Mouse (Mus musculus) adrenal gland, postnatal 14 days (tissue): ENCODE measurements around the gene Babam2. TPM values are rescaled to one million over a fixed set of nuclear protein-coding genes. Genes with fewer than 3 reads are reported as not detected.

Source experiments
- DNase-seq: peaks from one replicate; pipeline ENCODE4 v3.0.0; 2021; ENCODE audit warnings: mixed read lengths
- total RNA-seq: library from RNA; stranded (reverse); gene quantifications from 2 replicates; pipeline ENCODE4 v1.2.3, GENCODE M21; 2021

The Babam2 gene
- total RNA-seq, 1 experiment from 2014 or later, result 72.3 TPM

GRCm38 (mm10) chr5:31887590-31887989 is 190.1 kb downstream of the Babam2 start:
- DNase-seq, result no peak

DNA sequence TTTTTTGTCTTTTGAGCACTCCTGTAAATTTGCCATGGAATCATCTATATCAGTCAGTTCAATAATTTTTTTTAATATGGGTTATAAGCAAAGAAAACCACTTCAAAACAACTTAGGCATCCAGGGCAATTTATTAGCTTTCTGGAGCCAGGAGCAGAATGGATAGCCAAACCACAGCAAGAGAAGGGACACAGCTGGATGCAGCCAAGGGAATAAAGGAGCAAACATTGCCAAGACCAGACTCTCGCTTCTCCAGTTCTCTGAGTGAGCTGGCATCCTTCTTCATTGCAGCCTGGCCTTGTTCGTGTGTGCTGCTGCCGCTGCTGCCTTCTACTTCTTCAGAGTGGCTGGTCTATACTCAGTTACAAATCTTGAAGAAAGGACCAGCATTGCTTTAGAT is 190.9 kb downstream of the Babam2 start:
- no peak for DNase-seq

- no peak for DNase-seq
These were observed 195.1 kb downstream of the Babam2 start for GRCm38 (mm10) chr5:31892631-31893030.

DNA sequence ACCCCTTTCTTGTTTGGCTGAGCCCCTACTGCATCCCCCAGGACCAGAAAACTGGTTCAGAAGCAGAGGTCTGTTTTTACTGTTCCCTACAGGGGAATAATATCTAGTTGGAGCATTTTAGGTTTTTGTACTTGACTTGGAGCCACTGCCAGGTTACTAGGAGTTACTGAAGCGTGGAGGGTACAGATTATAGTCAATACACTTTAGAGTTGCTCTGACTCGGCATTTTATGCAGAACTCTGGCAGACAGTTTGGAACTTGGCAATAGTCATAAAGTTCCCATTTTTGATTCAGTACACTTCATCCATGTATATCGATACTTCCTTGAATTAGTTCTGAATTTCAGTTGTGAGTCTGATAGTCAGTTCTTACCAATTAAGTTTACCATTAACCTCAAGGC is 202.4 kb downstream of the Babam2 start:
- DNase-seq, result no peak

- no peak for DNase-seq
These were observed 204.7 kb downstream of the Babam2 start for GRCm38 (mm10) chr5:31902144-31902543.

DNA sequence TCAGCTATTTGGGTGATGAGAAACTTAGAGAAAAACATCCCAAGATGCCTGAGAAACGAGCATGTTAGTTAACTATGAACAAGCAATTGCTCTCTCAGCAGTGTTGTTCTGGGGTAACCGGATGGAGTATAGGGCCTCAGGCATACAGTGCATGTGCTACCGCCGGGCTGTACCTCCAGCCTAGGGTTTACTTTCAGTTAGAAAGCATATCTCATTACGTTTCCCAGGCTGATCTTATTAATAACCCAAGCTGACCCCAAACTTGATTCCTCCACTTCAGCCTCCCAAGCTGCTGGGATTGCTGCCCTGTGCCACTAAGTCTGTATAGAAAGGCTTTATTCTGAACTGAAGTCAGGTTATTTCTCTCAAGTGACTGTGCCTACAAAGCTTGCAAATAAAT is 205.4 kb downstream of the Babam2 start:
- no peak for DNase-seq

GRCm38 (mm10) chr5:31904968-31905683 is 207.6 kb downstream of the Babam2 start:
- no peak for DNase-seq

- no peak for DNase-seq
These were observed 208.3 kb downstream of the Babam2 start for GRCm38 (mm10) chr5:31905808-31906207.

DNA sequence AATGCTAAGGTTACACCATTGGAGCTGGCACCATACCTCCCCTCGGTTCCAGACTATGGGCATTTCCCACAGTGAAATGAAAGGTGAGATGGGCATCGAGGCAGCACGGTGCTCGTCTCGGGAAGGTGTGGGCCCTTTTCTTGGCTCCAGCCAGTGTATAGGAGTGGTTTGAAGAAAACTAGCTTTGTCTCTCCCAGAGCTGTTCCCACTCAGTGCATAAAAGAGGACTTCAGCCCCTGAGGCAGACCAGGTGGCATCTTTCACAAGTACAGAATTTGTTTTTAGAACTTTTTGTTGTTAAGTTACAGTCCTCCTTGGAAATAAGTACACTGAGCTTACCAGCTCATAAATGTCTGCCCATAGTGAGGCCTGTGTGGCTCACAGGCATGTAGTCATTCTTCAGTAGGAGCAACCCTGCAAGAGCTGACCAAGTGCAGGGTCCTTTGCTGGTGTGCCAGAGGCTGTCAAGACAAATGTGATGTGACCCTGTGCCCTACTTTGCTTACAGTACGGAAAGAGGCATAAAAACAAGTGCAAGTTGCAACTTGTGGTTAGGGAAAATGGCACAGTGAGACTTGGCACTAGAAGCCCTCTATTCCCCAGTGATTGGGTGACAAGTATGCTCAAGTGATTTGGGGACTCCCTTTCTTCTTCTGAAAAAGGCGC is 208.9 kb downstream of the Babam2 start:
- no peak for DNase-seq

GRCm38 (mm10) chr5:31907959-31908358 is 210.5 kb downstream of the Babam2 start:
- no peak for DNase-seq

DNA sequence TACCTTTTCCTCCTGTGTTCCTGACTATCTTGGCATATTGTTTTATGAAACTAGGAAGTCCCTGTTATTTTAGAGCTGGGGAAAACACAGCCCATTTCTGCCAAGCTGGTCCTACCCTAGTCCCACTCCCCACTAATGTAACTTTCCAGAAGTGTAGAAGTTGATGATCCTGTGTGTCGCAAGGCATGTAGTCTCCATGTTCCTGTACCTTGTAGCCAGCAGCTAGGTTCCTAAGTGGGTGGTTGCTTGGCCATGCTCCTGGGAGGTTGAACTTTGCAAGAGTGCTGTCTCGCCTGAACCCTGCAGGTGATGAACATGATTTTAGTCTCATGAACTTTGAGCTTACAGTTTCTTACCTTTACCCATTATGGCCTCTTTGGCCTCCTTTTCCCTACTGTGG is 211.3 kb downstream of the Babam2 start:
- no peak for DNase-seq

DNA sequence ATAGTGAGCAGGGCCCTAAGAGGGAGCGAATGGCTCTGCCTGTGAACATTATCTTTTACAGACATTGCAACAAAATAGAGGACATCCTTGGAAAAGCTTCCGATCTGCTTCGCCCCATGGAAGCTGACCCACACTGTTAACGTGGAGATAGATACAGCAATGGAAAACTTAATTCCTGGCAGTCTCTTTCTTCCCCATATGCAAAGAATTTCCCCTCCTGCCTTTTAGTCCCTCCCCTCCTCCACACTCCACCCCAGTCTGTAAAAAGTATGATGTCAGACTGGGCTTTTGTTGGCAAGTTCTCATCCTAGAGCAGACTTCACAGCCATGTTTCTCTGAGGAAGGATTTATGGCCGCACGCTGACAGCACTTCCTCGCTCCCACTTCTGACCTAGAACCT is 218.8 kb downstream of the Babam2 start:
- DNase-seq, result no peak

DNA sequence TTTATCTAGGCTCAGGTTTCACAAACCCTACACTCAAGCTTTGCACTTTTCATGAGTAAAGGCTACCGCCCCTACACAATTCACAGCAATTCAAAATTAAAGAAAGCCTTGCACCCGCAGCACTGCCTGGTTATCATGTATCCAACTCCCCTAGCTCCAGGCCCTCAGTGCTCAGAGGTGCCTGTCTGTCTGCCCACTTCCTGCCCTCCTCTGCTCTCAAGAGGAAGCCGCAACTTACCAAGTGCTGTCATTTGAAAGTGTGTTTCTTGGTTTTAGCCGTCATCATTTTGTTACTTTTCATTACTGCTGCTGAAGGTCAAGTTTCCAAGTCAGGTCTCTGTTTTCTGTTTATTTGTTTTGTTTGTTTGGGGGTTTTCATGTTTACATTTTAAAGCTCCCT is 221.1 kb downstream of the Babam2 start:
- DNase-seq, result no peak

- DNase-seq, result no peak
These were observed 222.6 kb downstream of the Babam2 start for GRCm38 (mm10) chr5:31920129-31920528.

DNA sequence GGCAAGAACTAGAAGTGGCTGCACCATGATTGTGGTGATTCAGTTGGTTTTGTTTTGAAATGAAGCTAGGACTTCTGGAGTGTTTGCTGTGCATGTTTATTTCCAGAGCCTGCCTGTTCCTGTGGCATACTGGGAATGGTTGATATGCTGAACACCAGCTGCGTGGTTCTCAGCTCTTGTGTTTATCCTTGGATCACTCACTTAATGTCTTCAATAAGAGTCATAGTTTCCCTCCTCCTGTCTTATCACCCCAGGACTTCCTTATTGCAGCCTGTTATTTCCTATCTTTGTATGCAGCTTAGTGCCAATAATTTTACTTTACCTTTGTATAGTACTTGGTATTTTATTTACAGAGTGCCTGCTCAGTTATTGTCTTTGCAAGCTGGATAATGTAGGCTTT is 223.4 kb downstream of the Babam2 start:
- DNase-seq, result no peak

GRCm38 (mm10) chr5:31924075-31924474 is 226.6 kb downstream of the Babam2 start:
- no peak for DNase-seq

- peak; percentile 50 for DNase-seq
These were observed 229.1 kb downstream of the Babam2 start for GRCm38 (mm10) chr5:31926551-31926950.

- DNase-seq, result no peak
These were observed 231.5 kb downstream of the Babam2 start for GRCm38 (mm10) chr5:31929007-31929406.

- no peak for DNase-seq
These were observed 233.7 kb downstream of the Babam2 start for GRCm38 (mm10) chr5:31931127-31931625.

- DNase-seq, result no peak
These were observed 234.2 kb downstream of the Babam2 start for GRCm38 (mm10) chr5:31931637-31932036.

- no peak for DNase-seq
These were observed 235.8 kb downstream of the Babam2 start for GRCm38 (mm10) chr5:31933296-31933695.

- no peak for DNase-seq
These were observed 236.9 kb downstream of the Babam2 start for GRCm38 (mm10) chr5:31934397-31934796.

DNA sequence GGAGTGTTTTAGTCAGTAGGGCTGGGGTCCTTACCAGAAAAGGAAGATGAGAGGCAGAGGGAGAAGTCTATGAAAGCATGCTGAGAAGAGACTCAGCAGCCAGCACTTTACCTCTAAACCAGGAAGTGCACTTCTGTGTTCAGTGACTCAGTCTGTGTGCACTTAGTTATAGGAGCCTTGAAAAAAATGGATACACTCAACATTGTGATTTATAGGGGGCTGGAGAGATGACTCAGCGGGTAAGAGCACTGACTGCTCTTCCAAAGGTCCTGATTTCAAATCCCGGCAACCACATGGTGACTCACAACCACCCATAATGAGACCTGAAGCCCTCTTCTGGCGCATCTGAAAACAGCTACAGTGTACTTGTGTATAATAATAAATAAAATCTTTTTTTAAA is 238.5 kb downstream of the Babam2 start:
- peak; percentile 43 for DNase-seq

- DNase-seq, result peak; percentile 21
These were observed 239.0 kb downstream of the Babam2 start for GRCm38 (mm10) chr5:31936523-31936922.
